34 mouse cellular contexts compared by ENCODE assay signal in the genomic region with DNA sequence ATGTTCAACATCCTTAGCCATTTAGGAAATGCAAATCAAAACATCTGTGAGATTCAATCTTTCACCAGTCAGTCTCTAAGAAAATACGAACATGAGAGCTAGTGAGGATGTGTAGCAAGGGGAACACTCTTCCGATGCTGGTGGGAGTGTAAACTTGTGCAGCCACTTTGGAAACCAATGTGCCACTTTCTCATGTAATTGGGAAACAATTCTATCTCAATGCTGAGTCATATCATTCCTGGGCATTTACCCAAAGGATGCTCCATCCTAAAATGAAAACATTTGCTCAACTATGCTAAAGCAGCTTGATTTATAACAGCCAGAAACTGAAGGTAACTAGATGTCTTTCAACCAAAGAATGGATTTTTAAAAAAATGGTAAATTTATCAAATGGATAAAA. TPM values are rescaled to one million over a fixed set of nuclear protein-coding genes. Genes with fewer than 3 reads are reported as not detected.
"Had no signal": no experiment of that assay in that cellular context is flagged by ENCODE, and none has a peak within 500 bp of the region (broad histone marks: within the 10 kb centered on the region; RNA-seq: fewer than 3 reads in every experiment).

No protein-coding gene starts in this region.

- DNase-seq: forebrain, postnatal 0 days; gastrocnemius, postnatal 14 days; gastrocnemius, postnatal 36 days; heart, adult 18-20 months; heart, postnatal 10 days; heart, postnatal 4 days; kidney, adult 18-20 months; kidney, adult 8-10 months; kidney, postnatal 10 days; kidney, postnatal 25 days; kidney, postnatal 4 days; liver; liver, embryonic 13.5 days had no signal

- H3K27ac ChIP-seq: heart, embryonic 10.5 days; hindbrain, embryonic 10.5 days; hindbrain, embryonic 12.5 days; hindbrain, embryonic 14.5 days; intestine, embryonic 15.5 days; layer of hippocampus, adult 2 months; limb, embryonic 10.5 days; limb, embryonic 12.5 days; liver, embryonic 13.5 days; liver, embryonic 15.5 days had no signal

- ATAC-seq: forebrain, postnatal 0 days; hindbrain, embryonic 16.5 days; inflammation-experienced regulatory T-cells, adult 6 months; intestine, embryonic 15.5 days; intestine, postnatal 0 days had no signal

- H3K4me3 ChIP-seq: heart, embryonic 10.5 days; heart, embryonic 12.5 days; hindbrain, embryonic 10.5 days; hindbrain, embryonic 12.5 days; intestine, embryonic 15.5 days; layer of hippocampus, adult 2 months; limb, embryonic 10.5 days; limb, embryonic 12.5 days; liver, embryonic 13.5 days; liver, embryonic 15.5 days had no signal

RNA-seq across cellular contexts. Expression of a gene that starts 13.6 kb away (rescaled TPM):
- total RNA-seq: forebrain, postnatal 0 days; gastrocnemius, adult 18-20 months; gastrocnemius, adult 8-10 months; gastrocnemius, postnatal 14 days; gastrocnemius, postnatal 36 days; heart, adult 18-20 months; heart, adult 8-10 months; heart, postnatal 10 days; heart, postnatal 25 days; heart, postnatal 4 days; layer of hippocampus, adult 2 months; layer of hippocampus, postnatal 10 days; layer of hippocampus, postnatal 25 days; left cerebral cortex, adult 8-10 months; left cerebral cortex, postnatal 25 days had no signal

RNA-seq across cellular contexts. Expression of a gene that starts 18.7 kb away (rescaled TPM):
- total RNA-seq: forebrain, postnatal 0 days; gastrocnemius, adult 18-20 months; gastrocnemius, adult 8-10 months; gastrocnemius, postnatal 14 days; gastrocnemius, postnatal 36 days; heart, adult 18-20 months; heart, adult 8-10 months; heart, postnatal 10 days; heart, postnatal 25 days; heart, postnatal 4 days; layer of hippocampus, adult 2 months; layer of hippocampus, postnatal 10 days; layer of hippocampus, postnatal 25 days; left cerebral cortex, adult 8-10 months; left cerebral cortex, postnatal 25 days had no signal

RNA-seq across cellular contexts. Expression of a gene that starts 31.0 kb away (rescaled TPM):
- total RNA-seq: forebrain, postnatal 0 days; gastrocnemius, adult 18-20 months; gastrocnemius, adult 8-10 months; gastrocnemius, postnatal 14 days; gastrocnemius, postnatal 36 days; heart, adult 18-20 months; heart, adult 8-10 months; heart, postnatal 10 days; heart, postnatal 25 days; heart, postnatal 4 days; layer of hippocampus, adult 2 months; layer of hippocampus, postnatal 10 days; layer of hippocampus, postnatal 25 days; left cerebral cortex, adult 8-10 months; left cerebral cortex, postnatal 25 days had no signal

RNA-seq across cellular contexts. Expression of a gene that starts 54.2 kb away (rescaled TPM):
- total RNA-seq: forebrain, postnatal 0 days; gastrocnemius, adult 18-20 months; gastrocnemius, adult 8-10 months; gastrocnemius, postnatal 14 days; gastrocnemius, postnatal 36 days; heart, adult 18-20 months; heart, adult 8-10 months; heart, postnatal 10 days; heart, postnatal 25 days; heart, postnatal 4 days; layer of hippocampus, adult 2 months; layer of hippocampus, postnatal 10 days; layer of hippocampus, postnatal 25 days; left cerebral cortex, adult 8-10 months; left cerebral cortex, postnatal 25 days had no signal

RNA-seq across cellular contexts. Expression of a gene that starts 54.8 kb away (rescaled TPM):
- total RNA-seq: forebrain, postnatal 0 days; gastrocnemius, adult 18-20 months; gastrocnemius, adult 8-10 months; gastrocnemius, postnatal 14 days; gastrocnemius, postnatal 36 days; heart, adult 18-20 months; heart, adult 8-10 months; heart, postnatal 10 days; heart, postnatal 25 days; heart, postnatal 4 days; layer of hippocampus, adult 2 months; layer of hippocampus, postnatal 10 days; layer of hippocampus, postnatal 25 days; left cerebral cortex, adult 8-10 months; left cerebral cortex, postnatal 25 days had no signal
